Mouse (Mus musculus) lung, postnatal 36 days (tissue): ENCODE data around the gene Rad21l.

Source experiments
- DNase-seq: peaks from one replicate; pipeline ENCODE4 v3.0.0; 2022; ENCODE audit warnings: mixed read lengths

The Rad21l gene

GRCm38 (mm10) chr2:151668433-151668832, at the start of gene Rad21l:
Gene Rad21l, minus strand, starts transcription at chr2:151668533.
- no peak for DNase-seq

- no peak for DNase-seq
These were observed 48.2 kb upstream of the Rad21l start for GRCm38 (mm10) chr2:151716318-151717055.

DNA sequence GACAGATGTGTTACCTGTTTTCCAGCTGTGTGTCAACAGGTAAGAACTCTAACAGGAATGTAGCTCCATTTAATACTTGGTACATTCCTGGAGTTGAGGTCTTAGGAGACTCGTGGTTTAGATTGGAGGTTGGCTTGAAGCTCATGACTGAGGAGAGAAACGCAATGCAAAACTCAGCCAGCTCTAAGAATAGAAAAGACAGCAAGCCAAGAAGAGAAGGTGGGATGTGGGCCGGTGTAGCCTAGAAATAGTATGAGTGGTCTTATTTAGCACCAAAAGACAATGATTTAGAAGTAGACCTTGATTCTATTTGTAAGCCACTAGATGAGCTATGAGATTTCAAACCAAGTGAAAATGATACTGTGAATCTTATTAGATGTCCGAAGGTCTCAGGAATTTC, 47.2 kb upstream of the Rad21l start:
- DNase-seq: no peak

GRCm38 (mm10) chr2:151712647-151713046, 44.3 kb upstream of the Rad21l start:
- no peak for DNase-seq

DNA sequence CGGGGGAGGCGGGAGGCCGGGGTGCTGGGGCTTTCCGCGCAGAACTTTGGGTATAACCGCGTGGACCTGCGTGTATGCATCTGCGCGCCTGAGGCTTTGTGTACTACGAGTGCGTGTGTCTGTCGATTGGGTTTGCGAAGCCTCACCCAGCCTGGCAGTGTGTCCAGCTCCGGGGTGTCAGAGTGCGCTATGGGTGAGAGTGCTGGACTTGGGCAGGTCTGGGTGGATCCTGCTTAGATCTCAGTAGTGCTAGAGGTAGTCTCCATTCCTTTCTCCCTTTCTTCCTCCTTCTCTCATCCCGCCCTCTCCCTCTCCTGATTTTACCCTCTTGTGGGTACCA, 34.5 kb upstream of the Rad21l start:
- DNase-seq: no peak

DNA sequence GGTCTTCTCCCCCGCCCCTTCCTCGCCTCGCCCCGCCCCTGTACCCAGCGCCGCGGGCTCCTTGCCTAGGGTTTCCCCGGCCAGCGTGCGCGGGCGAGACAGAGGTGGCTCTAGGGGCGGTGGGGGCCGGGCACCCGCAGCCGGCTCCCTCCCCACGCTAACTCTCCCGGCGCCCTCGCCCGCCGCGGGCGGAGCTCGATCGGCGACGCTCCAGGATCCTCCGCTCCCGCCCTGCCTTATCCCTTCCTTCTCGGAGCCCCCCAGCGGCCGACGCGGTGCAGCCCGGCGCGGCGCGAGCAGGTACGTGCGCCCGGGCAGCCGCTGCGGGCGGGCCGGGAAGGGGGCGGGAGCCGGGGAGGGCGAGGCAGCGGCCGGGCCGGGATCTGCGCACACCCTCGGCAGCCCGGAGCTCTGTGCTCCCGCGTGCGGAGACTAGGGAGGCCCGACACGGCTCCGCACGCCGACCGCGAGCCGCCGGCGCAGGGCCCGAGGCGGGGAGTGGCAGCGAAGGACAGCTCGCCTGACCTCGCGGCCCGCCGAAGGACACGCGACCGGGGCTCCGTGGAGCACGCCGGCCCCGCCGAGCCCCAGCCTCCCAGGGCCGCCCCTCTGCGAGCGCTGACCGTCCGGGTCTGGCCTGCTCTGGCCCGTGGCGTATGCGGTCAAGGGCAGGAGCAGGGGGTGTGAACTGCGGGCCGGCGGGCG, 34.0 kb upstream of the Rad21l start:
- DNase-seq: peak; percentile 18

DNA sequence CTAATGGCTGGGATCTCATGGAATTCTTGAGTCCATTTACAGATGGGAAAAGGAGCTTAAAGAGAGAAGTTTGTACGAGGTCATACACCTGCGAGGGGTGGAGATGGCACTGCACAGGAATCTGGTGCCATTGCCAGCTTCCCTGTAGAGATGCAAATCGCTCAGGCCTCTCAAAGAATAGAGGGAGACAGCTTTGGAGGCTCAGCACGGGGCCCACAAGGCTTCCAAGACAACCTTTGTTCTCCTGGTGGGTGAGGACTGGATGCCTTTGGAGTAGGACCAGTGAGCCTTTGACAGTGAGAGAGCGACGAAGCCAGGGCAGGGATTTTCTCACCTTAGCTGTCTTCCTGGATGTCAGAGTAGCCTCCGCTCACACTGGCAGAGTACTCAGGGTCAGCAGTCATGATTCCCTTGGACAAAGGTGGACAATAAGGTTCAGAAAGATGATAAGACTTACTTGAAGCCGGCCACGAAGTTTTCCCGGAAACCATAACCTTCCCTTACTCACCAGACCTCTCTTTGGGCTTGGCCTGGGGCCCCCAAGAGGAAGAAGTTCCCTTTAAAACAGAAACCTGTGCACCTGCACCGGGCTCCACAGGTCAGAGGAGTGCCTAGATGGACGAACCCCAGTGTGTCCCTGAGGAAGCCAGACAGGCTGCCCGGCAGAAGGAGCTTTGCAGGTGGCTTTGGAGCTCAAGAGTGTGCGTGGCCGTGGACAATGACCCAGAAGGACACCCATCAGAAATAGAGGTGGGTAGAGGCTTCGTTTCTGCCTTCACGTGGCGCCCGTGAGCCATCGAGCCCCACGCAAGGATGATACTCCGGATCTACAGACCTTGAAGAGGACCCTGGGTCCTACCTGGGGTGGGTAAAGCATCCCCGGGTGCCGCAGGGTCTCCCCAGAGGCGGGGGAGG, 33.2 kb upstream of the Rad21l start, which contains the start of gene Tmem74b:
Gene Tmem74b (plus strand): TSS at position 778 of the 915 bp plus-strand sequence.
- DNase-seq: no peak

DNA sequence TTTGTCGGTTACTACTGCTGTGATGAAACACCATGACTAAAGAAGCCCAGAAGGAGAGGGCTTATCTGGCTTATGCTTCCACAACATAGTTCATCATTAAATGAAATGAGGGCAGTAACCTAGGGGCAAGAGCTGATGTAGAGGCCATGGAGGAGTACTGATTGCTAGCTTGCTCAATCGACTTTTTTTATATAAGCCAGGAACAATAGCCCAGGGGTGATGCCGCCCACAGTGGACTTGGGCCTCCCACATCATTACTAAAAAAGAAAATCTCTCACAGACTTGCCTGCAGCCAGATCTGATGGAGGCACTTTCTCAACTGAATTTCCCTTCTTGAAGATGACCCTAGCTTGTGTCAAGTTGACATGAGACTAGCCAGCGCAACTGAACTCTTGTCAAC, 14.6 kb upstream of the Rad21l start:
- no peak for DNase-seq

DNA sequence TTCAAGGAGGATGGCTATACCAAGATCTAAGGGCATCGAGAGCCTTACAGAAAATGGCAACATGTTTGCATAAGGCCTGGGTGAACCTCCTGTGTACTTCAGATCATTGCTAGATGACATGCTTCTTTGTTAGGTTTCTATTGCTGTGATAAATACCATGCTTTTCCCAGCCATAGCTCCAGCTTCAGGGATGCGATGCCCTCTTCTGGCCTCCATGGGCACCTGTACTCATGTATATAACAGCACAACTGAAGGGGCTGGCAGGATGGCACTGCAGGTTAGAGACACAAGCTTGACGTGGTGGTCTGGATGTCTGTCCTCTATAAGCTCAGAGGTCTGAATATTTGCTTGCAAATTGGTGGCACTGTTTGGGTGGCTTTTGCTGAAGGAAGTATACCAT, 14.0 kb upstream of the Rad21l start:
- peak; percentile 35 for DNase-seq

DNA sequence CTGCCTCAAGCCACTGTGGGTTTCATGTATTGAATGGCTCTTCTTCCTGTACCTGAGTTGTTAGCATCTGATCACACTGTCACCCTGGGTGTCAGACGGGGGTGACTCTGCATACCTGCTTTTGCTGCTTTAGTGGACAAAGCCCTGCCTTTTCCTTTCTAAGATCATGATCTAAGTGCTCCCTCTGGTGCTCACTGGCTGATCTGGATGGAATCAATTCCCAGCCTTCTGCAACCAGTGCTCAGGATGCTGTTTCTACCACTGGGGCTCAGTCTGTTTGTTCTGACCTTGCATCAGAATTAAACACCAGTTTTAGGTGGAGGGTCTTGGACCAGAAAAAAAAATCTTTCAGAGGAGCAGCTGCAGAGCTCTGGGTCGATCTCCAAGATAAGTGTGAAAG, 7.9 kb upstream of the Rad21l start:
- DNase-seq: peak; percentile 32

- peak; percentile 15 for DNase-seq
These were observed 2.6 kb upstream of the Rad21l start for GRCm38 (mm10) chr2:151670968-151671329.

GRCm38 (mm10) chr2:151670026-151670967, 2.0 kb upstream of the Rad21l start:
- peak; percentile 5 for DNase-seq

DNA sequence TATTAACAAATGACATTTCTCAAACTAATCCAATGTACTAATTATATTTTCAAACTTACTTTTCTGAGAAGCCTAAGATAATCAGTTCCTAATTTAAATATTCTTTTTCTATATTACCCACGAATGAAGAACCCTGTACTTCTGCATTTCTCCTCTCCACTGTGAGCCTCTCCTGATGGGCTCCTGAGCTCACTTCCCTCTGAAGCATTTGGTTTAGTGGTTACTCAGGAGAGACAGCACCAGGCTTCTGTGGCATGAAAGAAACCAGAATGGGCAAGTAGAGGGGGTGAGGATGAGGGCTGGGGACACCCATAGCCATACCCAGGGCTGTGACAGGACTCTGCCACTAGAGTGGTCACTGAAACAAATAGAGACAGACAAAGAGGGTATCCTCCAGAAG, 16.3 kb downstream of the Rad21l start:
- DNase-seq: no peak

- DNase-seq: no peak
These were observed 32.3 kb downstream of the Rad21l start for GRCm38 (mm10) chr2:151636015-151636402.

GRCm38 (mm10) chr2:151635362-151636014, 32.8 kb downstream of the Rad21l start:
- no peak for DNase-seq

GRCm38 (mm10) chr2:151634903-151635302, 33.4 kb downstream of the Rad21l start:
- DNase-seq: no peak

- no peak for DNase-seq
These were observed 35.4 kb downstream of the Rad21l start for GRCm38 (mm10) chr2:151632982-151633381.

DNA sequence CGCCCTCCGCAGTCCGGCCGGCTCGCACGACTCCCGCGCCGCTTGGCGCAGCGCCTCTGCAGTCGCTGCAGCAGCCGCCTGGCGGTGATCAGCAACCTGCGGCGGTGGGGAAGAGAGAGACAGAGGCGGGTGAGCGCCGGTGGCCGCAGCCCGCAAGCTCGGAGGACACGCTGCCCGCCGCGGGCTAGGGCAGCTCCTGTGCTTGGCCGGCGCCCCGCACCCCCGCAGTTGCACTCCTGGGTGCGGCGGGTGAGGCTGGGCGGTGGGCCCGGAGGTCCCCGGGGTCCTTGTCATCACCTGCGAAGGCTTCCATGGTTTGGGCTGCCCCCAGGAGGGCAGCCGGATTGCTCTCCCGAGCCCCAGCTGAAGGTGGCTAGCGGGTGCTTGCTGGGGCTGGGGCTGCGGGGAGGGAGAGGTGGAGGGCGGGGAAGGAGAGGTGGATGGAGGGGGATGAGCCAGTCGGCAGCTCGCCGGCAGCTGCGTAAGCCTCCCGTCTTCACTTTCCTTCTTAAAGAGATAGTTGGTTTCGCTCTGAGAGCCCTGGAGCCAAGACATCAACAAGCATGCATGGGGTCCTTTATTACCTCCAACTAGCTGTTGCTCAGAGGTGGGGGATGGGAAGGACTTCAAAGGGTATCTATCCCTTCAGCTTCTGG, 36.0 kb downstream of the Rad21l start, which contains the start of gene Snph:
Gene Snph (minus strand): TSS at position 435 of the 656 bp plus-strand sequence.
- DNase-seq: peak; percentile 63

DNA sequence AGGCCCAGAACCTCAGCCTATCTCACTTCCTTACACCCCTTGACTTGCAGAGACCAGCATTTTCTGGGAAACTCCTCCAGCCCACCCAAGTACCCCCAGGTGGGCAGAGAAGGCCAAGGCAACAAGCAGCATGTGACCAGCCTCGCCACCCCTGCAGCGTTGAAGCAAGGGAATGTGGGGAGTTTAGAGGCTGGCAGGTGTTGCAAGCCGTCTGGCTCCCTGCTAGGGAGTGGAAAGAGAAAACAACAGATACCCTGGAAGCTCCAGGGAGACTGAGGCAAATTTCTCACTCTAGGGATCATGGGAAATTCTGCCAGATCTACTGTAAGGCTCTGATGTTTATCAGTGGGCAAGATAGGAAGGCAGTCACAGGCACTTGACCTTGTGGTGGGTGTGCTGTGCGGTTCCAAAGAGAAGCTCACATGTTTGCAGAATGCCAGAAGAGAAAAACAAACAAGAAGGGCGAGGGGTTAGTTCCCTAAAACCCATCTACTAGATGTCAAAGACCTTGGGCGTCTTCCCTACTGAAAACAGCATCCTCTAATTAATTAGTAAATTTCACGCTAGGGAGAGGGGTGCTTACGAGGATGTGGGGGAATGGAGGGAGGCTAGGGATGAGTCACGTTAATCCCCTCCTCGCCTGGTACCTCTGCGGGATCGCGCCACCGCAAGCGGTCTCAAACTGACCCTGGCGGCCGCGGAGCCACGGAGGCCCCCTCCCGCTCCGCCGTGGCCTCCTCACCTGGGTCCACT, 36.8 kb downstream of the Rad21l start:
- no peak for DNase-seq

DNA sequence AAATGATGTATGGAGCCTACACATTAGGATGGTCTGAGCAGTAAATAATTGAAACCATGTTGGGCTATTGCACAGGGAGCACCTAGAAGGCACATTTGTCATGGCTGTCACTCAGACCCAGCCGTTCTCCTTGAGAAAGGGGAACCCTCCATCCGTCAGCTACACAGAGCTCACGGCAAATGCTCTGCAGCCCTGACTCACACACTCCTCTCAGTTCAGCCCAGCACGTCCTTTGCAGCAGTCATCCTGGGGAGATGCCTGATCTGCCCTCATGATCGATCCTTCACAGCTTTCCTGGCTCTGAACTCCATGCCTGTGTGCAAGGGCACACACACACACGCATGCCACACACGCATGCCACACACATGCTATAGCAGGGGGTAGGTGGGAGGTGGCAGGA, 39.0 kb downstream of the Rad21l start:
- no peak for DNase-seq
